Mouse (Mus musculus): ENCODE results near the gene Edc3.

DNA sequence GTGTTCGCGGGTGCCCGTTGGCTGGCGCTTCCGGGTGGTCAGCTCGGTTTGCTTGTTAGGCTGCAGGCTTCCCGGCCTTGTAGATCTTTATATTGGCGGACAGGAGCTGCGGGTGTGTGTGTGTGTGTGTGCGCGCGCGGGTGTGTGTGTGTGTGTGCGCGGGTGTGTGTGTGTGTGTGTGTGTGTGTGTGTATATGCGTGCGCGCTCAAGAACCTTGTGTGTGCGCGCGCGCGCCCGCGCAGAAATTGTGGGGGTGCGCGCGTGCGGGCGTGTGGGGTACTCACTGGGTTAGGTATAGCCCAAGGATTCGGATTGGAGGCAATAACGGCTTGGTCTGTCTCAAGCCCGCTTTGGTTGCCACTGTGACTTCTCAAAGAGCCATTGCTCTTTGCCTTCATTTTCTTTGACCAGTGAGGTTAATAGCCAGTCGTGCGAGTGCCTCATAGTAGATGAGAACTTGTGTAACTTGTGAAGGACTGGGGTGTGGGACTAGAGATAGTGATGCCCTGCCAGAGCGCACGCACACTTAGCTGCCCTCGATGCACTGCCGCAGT lies 457 bp downstream of the Edc3 start:
- TF ChIP-seq CTCF (IDR thresholded peaks at IDR 0.05; ENCODE audit: control insufficient read depth, insufficient read depth, insufficient read length), result no peak
- no peak for TF ChIP-seq FOSL1 (IDR thresholded peaks at IDR 0.05; ENCODE audit: insufficient read depth, low read length, poor library complexity, severe bottlenecking)

Measured in C2C12 (cell line).